Mouse (Mus musculus) spleen, postnatal 0 days (tissue): ENCODE data around the gene Gm5157. TPM values are rescaled to one million over a fixed set of nuclear protein-coding genes. Genes with fewer than 3 reads are reported as not detected.

Experiments
- polyA plus RNA-seq: library from polyadenylated mRNA; unstranded; fragments of >200 nt; fragmentation: Nextera tagmentation; extraction: Ambion mirVana; gene quantifications from 2 replicates; pipeline ENCODE4 v1.2.1, GENCODE M21; 2015

The Gm5157 gene
- not detected in 2 replicates for polyA plus RNA-seq

GRCm38 (mm10) chr7:21190323-21190722, at the start of gene Gm5157:
Gene Gm5157, minus strand, starts transcription at chr7:21190423.

GRCm38 (mm10) chr7:21161885-21162284, 28.3 kb downstream of the Gm5157 start, which contains the start of gene Vmn1r123:
Gene Vmn1r123, plus strand, starts transcription at chr7:21162185.

Other genes with a start within 250 kb of the Gm5157 start
- gene Vmn1r119, start 178.0 kb downstream of the Gm5157 start, polyA plus RNA-seq: not detected in 2 replicates
- not detected in 2 replicates for gene Vmn1r120, start 136.6 kb downstream of the Gm5157 start, polyA plus RNA-seq
- not detected in 2 replicates for gene Vmn1r121, start 91.9 kb downstream of the Gm5157 start, polyA plus RNA-seq
- gene Vmn1r122, start 56.3 kb downstream of the Gm5157 start, polyA plus RNA-seq: not detected in 2 replicates
- gene Vmn1r123, start 28.2 kb downstream of the Gm5157 start, polyA plus RNA-seq: not detected in 2 replicates
- not detected in 2 replicates for gene Vmn1r124, start 70.2 kb upstream of the Gm5157 start, polyA plus RNA-seq
- not detected in 2 replicates for gene Vmn1r125, start 81.8 kb upstream of the Gm5157 start, polyA plus RNA-seq
- gene Vmn1r126, start 111.0 kb upstream of the Gm5157 start, polyA plus RNA-seq: not detected in 2 replicates
- gene Vmn1r127, start 129.4 kb upstream of the Gm5157 start, polyA plus RNA-seq: not detected in 2 replicates
- not detected in 2 replicates for gene Vmn1r128, start 158.9 kb upstream of the Gm5157 start, polyA plus RNA-seq
- gene Vmn1r129, start 170.9 kb upstream of the Gm5157 start, polyA plus RNA-seq: not detected in 2 replicates
- gene Gm6882, start 242.3 kb upstream of the Gm5157 start, polyA plus RNA-seq: not detected in 2 replicates